Mouse (Mus musculus) liver, embryonic 14.5 days (tissue): ENCODE measurements around the gene Pam16.

Source experiments
- CTCF ChIP-seq: IDR thresholded peaks from 2 replicates; pipeline ENCODE4 v1.5.1; 2016; ENCODE audit warnings: antibody characterized with exemption, low read depth, control low read depth
- EP300 ChIP-seq: IDR thresholded peaks from 2 replicates; pipeline ENCODE4 v1.6.1; 2016; ENCODE audit warnings: antibody characterized with exemption, low read depth

- TF ChIP-seq EP300 (no peak), CTCF (no peak)
Measured at GRCm38 (mm10) chr16:4587516-4588210, 37.1 kb downstream of the Pam16 start.
